In genomic region chr16:33251194-33252051, GRCm38 (mm10) we compare ENCODE assay signal across 8 mouse cellular contexts. TPM values are rescaled to one million over a fixed set of nuclear protein-coding genes. Genes with fewer than 3 reads are reported as not detected.
DNase-seq lines count a peak whose midpoint lies in the region; ATAC-seq and TF ChIP-seq lines count a peak whose summit lies in the region.

Gene Snx4 (plus strand): TSS chr16:33251442.

- WGBS in forebrain, embryonic 15.5 days, result under 1% methylated on average over 72 of the region's 72 CpGs
- WGBS in lung, adult 2 months, result under 1% methylated on average over 72 of the region's 72 CpGs

- peaks cover 24% of the 10 kb centered on the region for H3K4me1 ChIP-seq in forebrain, embryonic 15.5 days
- peaks cover 12% of the 10 kb centered on the region for H3K4me1 ChIP-seq in lung, adult 2 months (ENCODE audit: control insufficient read depth, insufficient read depth, low read length)

- H3K36me3 ChIP-seq in forebrain, embryonic 15.5 days, result no peaks in the 10 kb centered on the region

- H3K9ac ChIP-seq in forebrain, embryonic 15.5 days (replicated peaks), result peak within 1 kb of the TSS; percentile 99

- peak within 1 kb of the TSS; percentile 66 for H3K4me2 ChIP-seq in forebrain, embryonic 15.5 days (replicated peaks)

- H3K9me3 ChIP-seq in forebrain, embryonic 15.5 days, result no peaks in the 10 kb centered on the region

- peak; percentile 82; the same call in 1 of the 2 replicates for TF ChIP-seq POLR2A in lung, adult 2 months (IDR thresholded peaks at IDR 0.05; ENCODE audit: borderline replicate concordance, extremely low read depth, low read depth, low read length)

- H3K27ac ChIP-seq in forebrain, embryonic 15.5 days (replicated peaks), result peak within 1 kb of the TSS; percentile 73

- no peaks in the 10 kb centered on the region for H3K27me3 ChIP-seq in forebrain, embryonic 15.5 days

- TF ChIP-seq CTCF in lung, adult 2 months (IDR thresholded peaks at IDR 0.05; ENCODE audit: insufficient read depth, low read length), result no peak

- intact Hi-C loops in heart, postnatal 25 days (cut with DNase I), result no loop called here

- peak; percentile 95 for ATAC-seq in forebrain, embryonic 15.5 days (replicated peaks)
- peak; percentile 92 for ATAC-seq in neutrophil, adult 5-6 weeks (ENCODE audit: extremely low read depth, insufficient number of reproducible peaks, low FRiP score, poor library complexity, severe bottlenecking)

- DNase-seq in ES-CJ7 (ENCODE audit: low read depth, low spot score), result peak; percentile 94
- peak; percentile 88 for DNase-seq in cerebellum, adult 11 months
- DNase-seq in heart, postnatal 25 days (ENCODE audit: low spot score), result peak; percentile 85
- DNase-seq in layer of hippocampus, adult 18-20 months (ENCODE audit: low spot score in 2 of 2), result peak; percentile 84 to 94
- peak; percentile 97 for DNase-seq in lung, adult 2 months
- DNase-seq in thymus, adult 18-20 months, result peak; percentile 89

- H3K4me3 ChIP-seq in forebrain, embryonic 15.5 days, result peak within 1 kb of the TSS; percentile 100
- H3K4me3 ChIP-seq in lung, adult 2 months (replicated peaks; ENCODE audit: extremely low read depth, low read depth, low read length), result peak within 1 kb of the TSS; percentile 87

RNA-seq across cellular contexts. Expression of gene Snx4, which starts in this region (rescaled TPM):
- polyA plus RNA-seq in forebrain, embryonic 15.5 days (2015; fragmentation: Nextera tagmentation; extraction: Ambion mirVana), result 74.1 and 79.4 TPM in 2 replicates
- total RNA-seq in heart, postnatal 25 days (2021), result 10 to 100 TPM; 24.0 to 25.6 TPM
- total RNA-seq in layer of hippocampus, adult 18-20 months (2021), result 10 to 100 TPM; 28.0 to 28.6 TPM
- polyA plus RNA-seq in lung, adult 2 months (2012; rRNA removed), result 13.5 and 25.3 TPM in 2 replicates
- total RNA-seq in neutrophil, adult 5-6 weeks (2017), result 85.0 and 85.4 TPM in 2 replicates

Comparison
In these comparisons a context has a peak if more than half of its experiments do, and no peak if none do; other contexts are left out.
1. Peak in every context shown above with its lines: DNase-seq, ATAC-seq, H3K4me3 ChIP-seq and H3K27ac ChIP-seq.